Mouse (Mus musculus): Measurements from ENCODE around the gene Gtsf2. TPM values are rescaled to one million over a fixed set of nuclear protein-coding genes. Genes with fewer than 3 reads are reported as not detected.

Gtsf2 gene
- total RNA-seq (2023) = not detected in 4 replicates

GRCm38 (mm10) chr15:103448369-103448768 is at the start of gene Gtsf2:
Gtsf2 (minus strand) TSS chr15:103448469.

GRCm38 (mm10) chr15:103453551-103454218 is 5.4 kb upstream of the Gtsf2 start, which contains the start of gene Nckap1l:
Nckap1l (plus strand) TSS chr15:103453794.

GRCm38 (mm10) chr15:103430241-103430640 is 18.0 kb downstream of the Gtsf2 start, which contains the start of gene Gtsf1:
Gtsf1 (minus strand) TSS chr15:103430470.

Other genes with a start within 250 kb of the Gtsf2 start
- gene Cbx5, start 208.7 kb downstream of the Gtsf2 start, total RNA-seq (2023) = 32.2 to 34.6 TPM (median 33.5 TPM) in 4 replicates
- 575 to 644 TPM (median 612 TPM) in 4 replicates for gene Hnrnpa1, start 208.0 kb downstream of the Gtsf2 start, total RNA-seq (2023)
- 0.49 to 1.3 TPM in 2 of 4 replicates, not detected in the others for gene Nfe2, start 190.1 kb downstream of the Gtsf2 start, total RNA-seq (2023)
- gene Copz1, start 175.8 kb downstream of the Gtsf2 start, total RNA-seq (2023) = 73.8 to 84.0 TPM (median 78.4 TPM) in 4 replicates
- not detected in 4 replicates for gene Gpr84, start 137.9 kb downstream of the Gtsf2 start, total RNA-seq (2023)
- 20.9 to 25.5 TPM (median 24.3 TPM) in 4 replicates for gene Zfp385a, start 108.4 kb downstream of the Gtsf2 start, total RNA-seq (2023)
- gene Itga5, start 81.7 kb downstream of the Gtsf2 start, total RNA-seq (2023) = 0.37 to 0.75 TPM (median 0.56 TPM) in 3 of 4 replicates, not detected in the other
- not detected in 4 replicates for gene Gtsf1, start 18.0 kb downstream of the Gtsf2 start, total RNA-seq (2023)
- 259 to 267 TPM (median 264 TPM) in 4 replicates for gene Nckap1l, start 5.3 kb upstream of the Gtsf2 start, total RNA-seq (2023)
- gene Pde1b, start 54.6 kb upstream of the Gtsf2 start, total RNA-seq (2023) = 48.1 to 56.0 TPM (median 52.4 TPM) in 4 replicates
- not detected in 4 replicates for gene Ppp1r1a, start 89.5 kb upstream of the Gtsf2 start, total RNA-seq (2023)
- not detected in 4 replicates for gene Glycam1, start 116.6 kb upstream of the Gtsf2 start, total RNA-seq (2023)

Measured in B cell, adult 62 days (primary cell).